Mouse (Mus musculus): ENCODE data around the gene Npr2. TPM values are rescaled to one million over a fixed set of nuclear protein-coding genes. Genes with fewer than 3 reads are reported as not detected.
A peak's percentile ranks its signal among the peaks of the same experiment; 100 is the strongest.
"Not testable (repeated sequence)": the region's sequence is repeated elsewhere in the genome, so short reads cannot be mapped to it uniquely, and the experiment has no call there.

Npr2 gene
- polyA plus RNA-seq (2015; fragmentation: Nextera tagmentation; extraction: Ambion mirVana), result 0.80 and 0.89 TPM in 2 replicates

DNA sequence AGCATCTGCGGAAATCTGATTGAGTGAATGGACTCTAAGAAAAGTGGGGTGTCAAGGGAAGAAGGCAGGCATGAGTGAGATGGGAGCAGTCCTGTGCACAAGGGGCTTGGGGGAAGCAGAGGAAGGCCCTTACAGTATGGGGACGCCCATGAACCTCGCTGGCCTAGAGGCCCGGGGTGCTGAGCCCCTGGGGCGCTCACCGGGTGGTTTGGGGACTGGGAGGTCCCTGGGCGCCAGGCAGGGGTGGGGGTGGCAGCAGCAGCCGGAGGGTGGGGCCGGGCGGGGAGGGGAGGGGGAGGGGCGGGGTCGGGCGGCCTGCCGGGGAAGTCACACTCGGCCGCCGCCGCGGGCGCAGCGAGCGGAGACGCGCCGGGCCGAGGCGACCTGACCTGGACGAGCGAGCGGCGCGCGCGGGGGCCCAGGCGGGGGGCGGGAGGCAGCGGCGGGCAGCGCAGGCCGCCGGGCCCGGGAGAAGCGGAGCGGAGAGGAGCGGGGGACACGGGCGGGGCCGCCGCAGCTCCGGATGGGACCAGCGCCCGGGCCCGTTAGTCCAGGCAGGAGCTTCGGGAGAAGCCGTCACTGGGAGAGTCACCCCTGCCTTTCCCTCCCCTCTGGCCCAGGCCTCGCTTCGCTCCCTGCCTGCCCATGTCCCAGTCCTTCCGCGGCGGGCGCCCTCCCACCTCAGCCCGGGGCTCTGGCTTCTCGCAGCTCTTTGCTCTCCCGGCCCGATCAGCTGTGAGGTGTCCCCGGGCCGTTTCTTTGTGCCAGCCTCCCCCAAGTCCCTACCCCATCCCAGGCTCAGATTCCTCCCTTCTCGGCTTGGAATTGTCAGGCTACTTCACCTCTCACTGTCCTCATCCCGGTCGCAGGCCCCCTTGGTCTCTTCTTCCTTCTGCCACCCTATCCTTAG is at the start of gene Npr2:
Gene Npr2, plus strand, starts transcription at position 890 of the 910 bp plus-strand sequence.
- H3K4me3 ChIP-seq (replicated peaks), result peak within 1 kb of the TSS; percentile 63
- no peak for DNase-seq
- no peak within 1 kb of the TSS for H3K27ac ChIP-seq
- peak; percentile 14; the same call in 1 of the 2 replicates for ATAC-seq (ENCODE audit: low read depth)
- H3K27me3 ChIP-seq, result peaks cover 37% of the 10 kb centered on the region
- peak within 1 kb of the TSS; percentile 84 for H3K4me2 ChIP-seq
- no peaks in the 10 kb centered on the region for H3K36me3 ChIP-seq
- no peaks in the 10 kb centered on the region for H3K9me3 ChIP-seq (replicated peaks)
- peaks cover 33% of the 10 kb centered on the region for H3K4me1 ChIP-seq (replicated peaks)
- WGBS (ENCODE audit: insufficient replicate concordance), result 2% methylated on average over 34 of the region's 70 CpGs
- H3K9ac ChIP-seq, result peak within 1 kb of the TSS; percentile 65

DNA sequence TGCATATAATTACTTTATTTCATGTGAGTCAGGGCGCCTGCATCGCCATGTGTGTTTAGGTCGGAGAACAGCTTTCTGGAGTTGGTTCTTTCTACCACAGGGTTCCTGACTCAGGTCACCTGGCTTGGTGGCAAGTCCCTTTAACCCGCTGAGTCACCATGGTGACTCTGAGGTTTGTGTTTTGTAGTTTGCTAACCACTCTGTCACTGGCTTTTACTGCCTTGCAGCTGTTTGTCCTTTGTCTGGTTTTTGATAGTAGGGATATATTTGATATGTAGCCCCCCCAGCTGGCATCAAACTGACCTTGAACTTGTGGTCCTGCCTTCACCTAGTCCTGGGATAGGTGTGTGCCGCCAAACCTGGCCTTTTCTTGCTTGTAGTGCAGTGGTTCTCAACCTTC is 49.5 kb upstream of the Npr2 start:
- WGBS (ENCODE audit: insufficient replicate concordance), result 78% methylated on average over 5 of the region's 5 CpGs
- DNase-seq (no peak), ATAC-seq (ENCODE audit: low read depth) (no peak)
- no peak overlapping the region for H3K4me2 ChIP-seq
- H3K36me3 ChIP-seq, result peaks cover 42% of the 10 kb centered on the region
- no peaks in the 10 kb centered on the region for H3K9me3 ChIP-seq (replicated peaks)
- H3K27me3 ChIP-seq, result no peaks in the 10 kb centered on the region
- no peak overlapping the region for H3K9ac ChIP-seq
- H3K4me1 ChIP-seq (replicated peaks), result peaks cover 31% of the 10 kb centered on the region
- H3K27ac ChIP-seq, result peak overlapping the region; percentile 26; the same call in 1 of the 2 replicates
- no peak overlapping the region for H3K4me3 ChIP-seq (replicated peaks)

GRCm38 (mm10) chr4:43583421-43583820 is 48.3 kb upstream of the Npr2 start:
- H3K4me3 ChIP-seq (replicated peaks), result no peak overlapping the region
- DNase-seq, result no peak
- WGBS (ENCODE audit: insufficient replicate concordance), result 76% methylated on average over 7 of the region's 7 CpGs

GRCm38 (mm10) chr4:43584444-43585416 is 47.0 kb upstream of the Npr2 start, which contains the start of gene Msmp:
Gene Msmp (minus strand): TSS chr4:43584494.
- Histone ChIP-seq H3K27ac (peak within 1 kb of the TSS; percentile 16; the same call in 1 of the 2 replicates), H3K4me3 (replicated peaks) (no peak within 1 kb of the TSS), H3K36me3 (peaks cover 42% of the 10 kb centered on the region), H3K4me1 (replicated peaks) (peaks cover 36% of the 10 kb centered on the region), H3K9ac (no peak within 1 kb of the TSS), H3K27me3 (no peaks in the 10 kb centered on the region), H3K9me3 (replicated peaks) (no peaks in the 10 kb centered on the region), H3K4me2 (no peak within 1 kb of the TSS)
- WGBS (ENCODE audit: insufficient replicate concordance), result 72% methylated on average over 12 of the region's 12 CpGs
- no peak for DNase-seq
- no peak for ATAC-seq (ENCODE audit: low read depth)

More at GRCm38 (mm10) chr4:43583421-43583820, 48.3 kb upstream of the Npr2 start:
- no peak overlapping the region for H3K4me2 ChIP-seq
- H3K27ac ChIP-seq, result no peak overlapping the region
- ATAC-seq (ENCODE audit: low read depth), result no peak
- no peak overlapping the region for H3K9ac ChIP-seq
- no peaks in the 10 kb centered on the region for H3K27me3 ChIP-seq
- H3K9me3 ChIP-seq (replicated peaks), result no peaks in the 10 kb centered on the region
- peaks cover 42% of the 10 kb centered on the region for H3K36me3 ChIP-seq
- H3K4me1 ChIP-seq (replicated peaks), result peaks cover 33% of the 10 kb centered on the region

GRCm38 (mm10) chr4:43585682-43586081 is 46.1 kb upstream of the Npr2 start:
- H3K27me3 ChIP-seq, result no peaks in the 10 kb centered on the region
- H3K9ac ChIP-seq, result no peak overlapping the region
- WGBS (ENCODE audit: insufficient replicate concordance), result 64% methylated on average over 9 of the region's 10 CpGs
- no peak for ATAC-seq (ENCODE audit: low read depth)
- H3K4me3 ChIP-seq (replicated peaks), result no peak overlapping the region
- no peak overlapping the region for H3K4me2 ChIP-seq
- H3K4me1 ChIP-seq (replicated peaks), result peaks cover 34% of the 10 kb centered on the region
- no peak overlapping the region for H3K27ac ChIP-seq
- no peak for DNase-seq
- H3K36me3 ChIP-seq, result peaks cover 36% of the 10 kb centered on the region
- no peaks in the 10 kb centered on the region for H3K9me3 ChIP-seq (replicated peaks)

DNA sequence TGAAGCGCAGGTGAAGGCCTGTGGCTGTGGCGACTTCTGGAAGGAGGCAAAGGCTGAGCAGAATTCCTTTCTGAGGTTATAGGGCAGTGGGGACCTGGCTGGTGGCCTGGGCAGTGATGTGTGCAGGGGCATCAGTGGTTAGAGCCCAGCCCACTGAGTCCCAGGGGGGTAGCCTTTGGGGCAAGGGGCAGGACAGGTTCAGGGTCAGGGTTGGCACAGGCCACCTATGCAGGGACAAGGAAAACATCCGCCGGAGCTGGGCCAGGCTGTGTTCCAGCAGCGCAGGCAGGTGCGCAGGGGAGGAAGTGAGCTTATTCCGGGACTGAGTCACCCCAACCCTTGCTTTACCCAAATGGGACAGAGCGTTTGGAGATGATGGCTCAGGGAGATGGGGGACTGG is 45.3 kb upstream of the Npr2 start:
- no peak for ATAC-seq (ENCODE audit: low read depth)
- 76% methylated on average over 8 of the region's 8 CpGs for WGBS (ENCODE audit: insufficient replicate concordance)
- peaks cover 37% of the 10 kb centered on the region for H3K4me1 ChIP-seq (replicated peaks)

GRCm38 (mm10) chr4:43587681-43588080 is 44.1 kb upstream of the Npr2 start:
- H3K9me3 ChIP-seq (replicated peaks), result no peaks in the 10 kb centered on the region
- ATAC-seq (ENCODE audit: low read depth) (no peak), DNase-seq (no peak)
- H3K9ac ChIP-seq, result no peak overlapping the region
- H3K36me3 ChIP-seq, result peaks cover 18% of the 10 kb centered on the region
- H3K4me2 ChIP-seq, result no peak overlapping the region
- WGBS (ENCODE audit: insufficient replicate concordance), result 22% methylated on average over 7 of the region's 7 CpGs
- H3K4me1 ChIP-seq (replicated peaks), result peaks cover 40% of the 10 kb centered on the region
- H3K27me3 ChIP-seq, result 0 out of 2 replicates have a peak, but pooled peaks cover 2% of the 10 kb centered on the region
- H3K4me3 ChIP-seq (replicated peaks), result no peak overlapping the region
- no peak overlapping the region for H3K27ac ChIP-seq

More for the DNA sequence above, 45.3 kb upstream of the Npr2 start:
- Histone ChIP-seq H3K4me3 (replicated peaks) (no peak overlapping the region), H3K9ac (no peak overlapping the region), H3K36me3 (peaks cover 29% of the 10 kb centered on the region), H3K27me3 (no peaks in the 10 kb centered on the region), H3K9me3 (replicated peaks) (no peaks in the 10 kb centered on the region), H3K4me2 (no peak overlapping the region), H3K27ac (no peak overlapping the region)
- no peak for DNase-seq

- H3K9ac ChIP-seq, result no peak overlapping the region
- DNase-seq, result no peak
- 0 out of 2 replicates have a peak, but pooled peaks cover 2% of the 10 kb centered on the region for H3K27me3 ChIP-seq
- no peaks in the 10 kb centered on the region for H3K9me3 ChIP-seq (replicated peaks)
- H3K4me1 ChIP-seq (replicated peaks), result peaks cover 49% of the 10 kb centered on the region
- H3K36me3 ChIP-seq, result no peaks in the 10 kb centered on the region
- WGBS (ENCODE audit: insufficient replicate concordance), result 34% methylated on average over 5 of the region's 5 CpGs
- no peak overlapping the region for H3K4me3 ChIP-seq (replicated peaks)
- ATAC-seq (ENCODE audit: low read depth), result no peak
- H3K27ac ChIP-seq, result no peak overlapping the region
- no peak overlapping the region for H3K4me2 ChIP-seq
Measured at GRCm38 (mm10) chr4:43591543-43591942, 40.2 kb upstream of the Npr2 start.

DNA sequence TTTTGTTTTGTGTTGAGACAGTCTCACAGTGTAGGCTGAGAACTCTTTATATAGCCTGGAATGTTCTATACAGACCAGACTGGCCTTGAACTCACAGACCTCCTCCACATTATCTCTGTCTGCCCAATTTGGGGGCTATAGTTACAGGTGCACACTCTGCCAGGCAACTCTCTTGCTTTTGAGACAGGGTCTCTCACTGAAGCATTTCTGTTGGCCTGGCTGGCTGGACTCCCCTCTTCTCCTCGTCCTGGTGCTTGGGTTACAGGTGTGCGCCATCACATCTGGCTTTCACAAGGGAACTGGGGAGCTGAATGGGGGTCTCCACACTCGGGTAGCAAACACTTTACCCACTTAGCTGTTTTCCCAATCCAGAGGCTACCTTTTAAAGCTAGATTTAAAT is 39.8 kb upstream of the Npr2 start:
- WGBS (ENCODE audit: insufficient replicate concordance), result 67% methylated on average over 3 of the region's 3 CpGs
- Histone ChIP-seq H3K4me1 (replicated peaks) (peaks cover 53% of the 10 kb centered on the region), H3K36me3 (no peaks in the 10 kb centered on the region), H3K9ac (no peak overlapping the region), H3K4me2 (no peak overlapping the region), H3K4me3 (replicated peaks) (no peak overlapping the region), H3K27me3 (0 out of 2 replicates have a peak, but pooled peaks cover 2% of the 10 kb centered on the region), H3K27ac (no peak overlapping the region), H3K9me3 (replicated peaks) (no peaks in the 10 kb centered on the region)
- no peak for ATAC-seq (ENCODE audit: low read depth)
- DNase-seq, result no peak

DNA sequence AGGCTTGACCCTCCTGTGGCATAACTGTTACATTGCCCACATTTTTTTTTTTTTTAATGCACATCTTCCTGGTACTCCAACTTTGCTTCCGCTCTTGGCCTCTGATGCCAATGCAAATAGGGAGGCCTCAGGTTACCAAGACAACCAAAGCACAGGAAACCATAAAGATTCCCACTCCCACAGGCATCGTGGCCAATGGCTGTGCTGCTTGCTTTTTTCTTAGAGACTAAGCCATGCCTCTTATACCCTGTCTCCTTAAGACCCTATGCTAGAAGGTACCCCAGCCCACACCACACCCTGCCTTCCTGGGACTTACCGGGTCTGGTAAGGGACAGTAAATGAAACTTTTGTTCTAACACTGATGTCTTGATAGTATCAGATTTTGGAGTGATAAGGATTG is 38.3 kb upstream of the Npr2 start:
- no peak overlapping the region for H3K4me2 ChIP-seq
- WGBS (ENCODE audit: insufficient replicate concordance), result 58% methylated on average over 3 of the region's 3 CpGs
- H3K9ac ChIP-seq, result no peak overlapping the region
- peaks cover 57% of the 10 kb centered on the region for H3K4me1 ChIP-seq (replicated peaks)
- DNase-seq (no peak), ATAC-seq (ENCODE audit: low read depth) (no peak)
- H3K4me3 ChIP-seq (replicated peaks), result no peak overlapping the region
- H3K36me3 ChIP-seq, result no peaks in the 10 kb centered on the region
- no peak overlapping the region for H3K27ac ChIP-seq
- H3K9me3 ChIP-seq (replicated peaks), result no peaks in the 10 kb centered on the region
- H3K27me3 ChIP-seq, result 0 out of 2 replicates have a peak, but pooled peaks cover 2% of the 10 kb centered on the region

GRCm38 (mm10) chr4:43596597-43596996 is 35.1 kb upstream of the Npr2 start:
- DNase-seq; ATAC-seq (ENCODE audit: low read depth); H3K4me3 ChIP-seq (replicated peaks); H3K4me2 ChIP-seq; H3K27me3 ChIP-seq; H3K36me3 ChIP-seq; H3K9me3 ChIP-seq (replicated peaks): not testable (repeated sequence)
- H3K9ac ChIP-seq, result peak overlapping the region; percentile 8; the same call in 1 of the 2 replicates
- WGBS (ENCODE audit: insufficient replicate concordance), result 77% methylated on average over 2 of the region's 2 CpGs
- peak overlapping the region; percentile 96; the same call in 1 of the 2 replicates for H3K27ac ChIP-seq
- H3K4me1 ChIP-seq (replicated peaks), result peaks cover 64% of the 10 kb centered on the region
